Mouse (Mus musculus): ENCODE results near the gene Abcb4. TPM values are rescaled to one million over a fixed set of nuclear protein-coding genes. Genes with fewer than 3 reads are reported as not detected.

The Abcb4 gene
- polyA plus RNA-seq, 1 experiment from 2014 or later, result 0.25 TPM

GRCm38 (mm10) chr5:8877800-8878199 is 15.7 kb upstream of the Abcb4 start:
- Histone ChIP-seq H3K4me3 (no peak overlapping the region), H3K36me3 (no peaks in the 10 kb centered on the region), H3K4me2 (no peak overlapping the region), H3K27ac (no peak overlapping the region), H3K4me1 (no peaks in the 10 kb centered on the region), H3K9me3 (no peaks in the 10 kb centered on the region), H3K9ac (no peak overlapping the region), H3K27me3 (no peaks in the 10 kb centered on the region)
- 63% methylated on average over 5 of the region's 5 CpGs for WGBS
- ATAC-seq (ENCODE audit: borderline replicate concordance, extremely low read depth, low FRiP score, low TSS enrichment), result no peak

- 69% methylated on average over 2 of the region's 2 CpGs for whole genome bisulfite sequencing
- H3K4me2 ChIP-seq, result no peak overlapping the region
- H3K27ac ChIP-seq, result no peak overlapping the region
- H3K9me3 ChIP-seq, result no peaks in the 10 kb centered on the region
- no peaks in the 10 kb centered on the region for H3K36me3 ChIP-seq
- no peak overlapping the region for H3K4me3 ChIP-seq
- H3K4me1 ChIP-seq, result no peaks in the 10 kb centered on the region
- ATAC-seq (ENCODE audit: borderline replicate concordance, extremely low read depth, low FRiP score, low TSS enrichment), result no peak
- H3K9ac ChIP-seq, result no peak overlapping the region
- no peaks in the 10 kb centered on the region for H3K27me3 ChIP-seq
Measured at GRCm38 (mm10) chr5:8885837-8886236, 7.7 kb upstream of the Abcb4 start.

GRCm38 (mm10) chr5:8894104-8894425 is 548 bp downstream of the Abcb4 start:
- no peak overlapping the region for H3K27ac ChIP-seq
- 6% methylated on average over 15 of the region's 15 CpGs for WGBS
- no peak for ATAC-seq (ENCODE audit: borderline replicate concordance, extremely low read depth, low FRiP score, low TSS enrichment)
- peak overlapping the region; percentile 96 for H3K4me2 ChIP-seq
- H3K36me3 ChIP-seq, result no peaks in the 10 kb centered on the region
- peaks cover 5% of the 10 kb centered on the region for H3K4me1 ChIP-seq
- 0 out of 2 replicates have a peak overlapping the region, but pooled peaks have one; percentile 24 for H3K9ac ChIP-seq
- H3K9me3 ChIP-seq, result no peaks in the 10 kb centered on the region
- peak overlapping the region; percentile 51 for H3K4me3 ChIP-seq
- peaks cover 18% of the 10 kb centered on the region; the same call in 1 of the 2 replicates for H3K27me3 ChIP-seq

- 63% methylated on average over 15 of the region's 15 CpGs for WGBS
- ATAC-seq (ENCODE audit: borderline replicate concordance, extremely low read depth, low FRiP score, low TSS enrichment), result no peak
- H3K4me3 ChIP-seq, result no peak overlapping the region
- peak overlapping the region; percentile 96; the same call in 1 of the 2 replicates for H3K4me2 ChIP-seq
- peaks cover 5% of the 10 kb centered on the region for H3K4me1 ChIP-seq
- H3K9me3 ChIP-seq, result no peaks in the 10 kb centered on the region
- H3K27me3 ChIP-seq, result peaks cover 18% of the 10 kb centered on the region; the same call in 1 of the 2 replicates
- H3K9ac ChIP-seq, result no peak overlapping the region
- no peak overlapping the region for H3K27ac ChIP-seq
- no peaks in the 10 kb centered on the region for H3K36me3 ChIP-seq
Measured at GRCm38 (mm10) chr5:8894641-8895490, 1.3 kb downstream of the Abcb4 start.

GRCm38 (mm10) chr5:8896198-8896597 is 2.7 kb downstream of the Abcb4 start:
- no peak overlapping the region for H3K4me2 ChIP-seq
- peaks cover 5% of the 10 kb centered on the region for H3K4me1 ChIP-seq
- no peak overlapping the region for H3K9ac ChIP-seq
- no peaks in the 10 kb centered on the region for H3K9me3 ChIP-seq
- H3K27me3 ChIP-seq, result peaks cover 18% of the 10 kb centered on the region; the same call in 1 of the 2 replicates
- no peak overlapping the region for H3K4me3 ChIP-seq
- H3K36me3 ChIP-seq, result no peaks in the 10 kb centered on the region
- H3K27ac ChIP-seq, result no peak overlapping the region
- 64% methylated on average over 1 of the region's 1 CpGs for WGBS
- ATAC-seq (ENCODE audit: borderline replicate concordance, extremely low read depth, low FRiP score, low TSS enrichment), result no peak

GRCm38 (mm10) chr5:8898246-8898645 is 4.7 kb downstream of the Abcb4 start:
- no peak for ATAC-seq (ENCODE audit: borderline replicate concordance, extremely low read depth, low FRiP score, low TSS enrichment)
- WGBS, result 49% methylated on average over 3 of the region's 3 CpGs
- no peak overlapping the region for H3K4me3 ChIP-seq
- no peaks in the 10 kb centered on the region for H3K9me3 ChIP-seq
- no peak overlapping the region for H3K4me2 ChIP-seq
- no peak overlapping the region for H3K9ac ChIP-seq
- peaks cover 13% of the 10 kb centered on the region; the same call in 1 of the 2 replicates for H3K27me3 ChIP-seq
- H3K27ac ChIP-seq, result no peak overlapping the region
- H3K4me1 ChIP-seq, result peaks cover 2% of the 10 kb centered on the region
- H3K36me3 ChIP-seq, result no peaks in the 10 kb centered on the region

- Histone ChIP-seq H3K4me2 (no peak overlapping the region), H3K4me1 (no peaks in the 10 kb centered on the region), H3K27ac (no peak overlapping the region), H3K27me3 (no peaks in the 10 kb centered on the region), H3K9ac (no peak overlapping the region), H3K36me3 (no peaks in the 10 kb centered on the region), H3K9me3 (no peaks in the 10 kb centered on the region), H3K4me3 (no peak overlapping the region)
- no peak for ATAC-seq (ENCODE audit: borderline replicate concordance, extremely low read depth, low FRiP score, low TSS enrichment)
- WGBS, result 65% methylated on average over 1 of the region's 1 CpGs
Measured at GRCm38 (mm10) chr5:8901001-8901400, 7.5 kb downstream of the Abcb4 start.

GRCm38 (mm10) chr5:8902141-8902817 is 8.8 kb downstream of the Abcb4 start:
- no peak for ATAC-seq (ENCODE audit: borderline replicate concordance, extremely low read depth, low FRiP score, low TSS enrichment)
- 68% methylated on average over 6 of the region's 6 CpGs for WGBS

GRCm38 (mm10) chr5:8904539-8904938 is 11.0 kb downstream of the Abcb4 start:
- Histone ChIP-seq H3K4me3 (no peak overlapping the region), H3K9me3 (no peaks in the 10 kb centered on the region), H3K9ac (no peak overlapping the region), H3K4me2 (no peak overlapping the region), H3K36me3 (no peaks in the 10 kb centered on the region), H3K27me3 (no peaks in the 10 kb centered on the region), H3K27ac (no peak overlapping the region), H3K4me1 (no peaks in the 10 kb centered on the region)
- 82% methylated on average over 6 of the region's 6 CpGs for WGBS
- no peak for ATAC-seq (ENCODE audit: borderline replicate concordance, extremely low read depth, low FRiP score, low TSS enrichment)

More at GRCm38 (mm10) chr5:8902141-8902817, 8.8 kb downstream of the Abcb4 start:
- H3K9me3 ChIP-seq, result no peaks in the 10 kb centered on the region
- H3K4me3 ChIP-seq, result no peak overlapping the region
- H3K27me3 ChIP-seq, result no peaks in the 10 kb centered on the region
- no peak overlapping the region for H3K27ac ChIP-seq
- H3K4me1 ChIP-seq, result no peaks in the 10 kb centered on the region
- H3K9ac ChIP-seq, result no peak overlapping the region
- no peak overlapping the region for H3K4me2 ChIP-seq
- no peaks in the 10 kb centered on the region for H3K36me3 ChIP-seq

- WGBS, result 77% methylated on average over 8 of the region's 8 CpGs
- Histone ChIP-seq H3K9ac (no peak overlapping the region), H3K4me2 (no peak overlapping the region), H3K27me3 (no peaks in the 10 kb centered on the region), H3K36me3 (no peaks in the 10 kb centered on the region), H3K9me3 (no peaks in the 10 kb centered on the region), H3K4me1 (no peaks in the 10 kb centered on the region), H3K27ac (no peak overlapping the region), H3K4me3 (no peak overlapping the region)
- no peak for ATAC-seq (ENCODE audit: borderline replicate concordance, extremely low read depth, low FRiP score, low TSS enrichment)
Measured at GRCm38 (mm10) chr5:8911567-8912198, 18.2 kb downstream of the Abcb4 start.

GRCm38 (mm10) chr5:8916400-8916799 is 22.9 kb downstream of the Abcb4 start:
- Histone ChIP-seq H3K4me3 (no peak overlapping the region), H3K9ac (no peak overlapping the region), H3K27me3 (no peaks in the 10 kb centered on the region), H3K9me3 (no peaks in the 10 kb centered on the region), H3K4me1 (no peaks in the 10 kb centered on the region), H3K4me2 (no peak overlapping the region), H3K27ac (no peak overlapping the region), H3K36me3 (no peaks in the 10 kb centered on the region)
- WGBS, result 76% methylated on average over 2 of the region's 2 CpGs
- ATAC-seq (ENCODE audit: borderline replicate concordance, extremely low read depth, low FRiP score, low TSS enrichment), result no peak

- no peaks in the 10 kb centered on the region for H3K36me3 ChIP-seq
- H3K4me1 ChIP-seq, result no peaks in the 10 kb centered on the region
- H3K27ac ChIP-seq, result no peak overlapping the region
- H3K4me3 ChIP-seq, result no peak overlapping the region
- no peaks in the 10 kb centered on the region for H3K9me3 ChIP-seq
- no peak overlapping the region for H3K9ac ChIP-seq
- no peaks in the 10 kb centered on the region for H3K27me3 ChIP-seq
- no peak overlapping the region for H3K4me2 ChIP-seq
- ATAC-seq (ENCODE audit: borderline replicate concordance, extremely low read depth, low FRiP score, low TSS enrichment), result no peak
- WGBS, result 66% methylated on average over 6 of the region's 6 CpGs
Measured at GRCm38 (mm10) chr5:8917069-8917468, 23.6 kb downstream of the Abcb4 start.
